Mouse (Mus musculus) forebrain, postnatal 0 days (tissue): ENCODE results near the gene Rufy4. TPM values are rescaled to one million over a fixed set of nuclear protein-coding genes. Genes with fewer than 3 reads are reported as not detected.

Experiments
- ATAC-seq: fragments of 200-750 bp; cut with Nextera tagmentation; 2 replicates; pipeline ENCODE4 v1.8.0; 2017; ENCODE audit warnings: mild to moderate bottlenecking, moderate library complexity
- DNase-seq: peaks from one replicate; pipeline ENCODE4 v3.0.0-alpha.2; 2015
- H3K27ac ChIP-seq: fragments of 300-500 bp; sonication (generic); 2 replicates; pipeline ENCODE4 v1.5.1; 2014; ENCODE audit warnings: low read depth, mild to moderate bottlenecking, antibody characterized with exemption, low read length, moderate library complexity, mixed read lengths
- H3K27me3 ChIP-seq: fragments of 300-500 bp; sonication (generic); 2 replicates; pipeline ENCODE4 v1.6.1; 2014; ENCODE audit warnings: mild to moderate bottlenecking, low read length, mixed read lengths; ENCODE audit not compliant: insufficient read depth
- H3K36me3 ChIP-seq: fragments of 300-500 bp; sonication (generic); 2 replicates; pipeline ENCODE4 v1.6.1; 2014; ENCODE audit warnings: mild to moderate bottlenecking, moderate library complexity; ENCODE audit not compliant: insufficient read depth
- H3K4me1 ChIP-seq: fragments of 300-500 bp; sonication (generic); 2 replicates; pipeline ENCODE4 v1.6.1; 2014; ENCODE audit warnings: antibody characterized with exemption; ENCODE audit not compliant: insufficient read depth
- H3K4me2 ChIP-seq: fragments of 300-500 bp; sonication (generic); 2 replicates; pipeline ENCODE4 v1.6.1; 2014; ENCODE audit warnings: low read depth, mild to moderate bottlenecking, moderate library complexity
- H3K4me3 ChIP-seq: fragments of 300-500 bp; sonication (generic); 2 replicates; pipeline ENCODE4 v1.5.1; 2014; ENCODE audit warnings: low read depth, low read length, mixed read lengths
- H3K9ac ChIP-seq: fragments of 300-500 bp; sonication (generic); 2 replicates; pipeline ENCODE4 v1.6.1; 2014; ENCODE audit warnings: mild to moderate bottlenecking
- H3K9me3 ChIP-seq: fragments of 300-500 bp; sonication (generic); 2 replicates; pipeline ENCODE4 v1.6.1; 2016; ENCODE audit warnings: low read length
- CTCF ChIP-seq: sonication (generic); IDR thresholded peaks from 2 replicates; pipeline ENCODE4 v1.5.1; 2016; ENCODE audit warnings: antibody characterized with exemption, control low read depth, low read depth
- whole genome bisulfite sequencing: fragments of 180-500 bp; shearing (Covaris S2); extraction: QIAGEN DNeasy Blood & Tissue Kit; methylation state at CpG from one replicate; pipeline ENCODE4 v1.1.7; 2014; 5-methylcytosine and 5-hydroxymethylcytosine counted together
- polyA plus RNA-seq: library from polyadenylated mRNA; unstranded; fragments of >200 nt; fragmentation: Nextera tagmentation; extraction: Ambion mirVana; gene quantifications from 2 replicates; pipeline ENCODE4 v1.2.1, GENCODE M21; 2015
- total RNA-seq: library from RNA; depleted of rRNA; stranded (reverse); fragments of >200 nt; gene quantifications from 2 replicates; pipeline ENCODE4 v1.2.3, GENCODE M21; 2014

Gene Rufy4
- total and polyA plus RNA-seq, 2 experiments from 2014 or later = 0.13 TPM; not detected in 1

DNA sequence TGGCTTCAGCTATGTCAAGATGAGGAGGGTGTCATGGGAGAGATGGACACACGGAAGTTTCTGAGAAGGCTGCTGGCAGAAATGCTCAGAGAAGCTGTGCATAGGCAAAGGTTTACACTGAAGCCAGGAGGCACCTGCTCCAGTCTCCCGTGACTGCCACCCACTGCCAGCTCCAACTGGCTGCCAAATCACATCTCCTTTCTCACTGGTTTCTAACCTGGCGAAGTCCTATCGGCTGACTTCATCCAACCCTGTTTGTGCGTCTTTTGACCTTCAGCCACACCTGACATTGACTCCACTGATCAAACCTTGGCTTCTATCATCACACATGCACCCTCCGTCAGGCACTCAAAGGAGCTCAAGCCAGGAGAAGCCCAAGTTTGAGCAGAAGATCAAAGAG, 7.5 kb upstream of the Rufy4 start:
- DNase-seq = no peak
- ATAC-seq = no peak
- Histone ChIP-seq H3K4me2 (no peak overlapping the region), H3K27ac (no peak overlapping the region), H3K27me3 (no peaks in the 10 kb centered on the region), H3K9ac (no peak overlapping the region), H3K36me3 (no peaks in the 10 kb centered on the region), H3K4me3 (no peak overlapping the region), H3K4me1 (no peaks in the 10 kb centered on the region), H3K9me3 (no peaks in the 10 kb centered on the region)
- no peak for TF ChIP-seq CTCF
- WGBS = 84% methylated on average over 6 of the region's 6 CpGs

GRCm38 (mm10) chr1:74119115-74119514, 6.2 kb upstream of the Rufy4 start:
- Histone ChIP-seq H3K9ac (no peak overlapping the region), H3K36me3 (no peaks in the 10 kb centered on the region), H3K27me3 (peaks cover 5% of the 10 kb centered on the region; the same call in 1 of the 2 replicates), H3K9me3 (no peaks in the 10 kb centered on the region), H3K4me3 (no peak overlapping the region), H3K4me2 (no peak overlapping the region), H3K27ac (no peak overlapping the region), H3K4me1 (no peaks in the 10 kb centered on the region)
- DNase-seq (peak; percentile 51), ATAC-seq (peak; percentile 45)
- WGBS = 43% methylated on average over 1 of the region's 1 CpGs
- TF ChIP-seq CTCF = no peak

GRCm38 (mm10) chr1:74121138-74121537, 4.2 kb upstream of the Rufy4 start:
- Histone ChIP-seq H3K27ac (no peak overlapping the region), H3K4me1 (0 out of 2 replicates have a peak, but pooled peaks cover 6% of the 10 kb centered on the region), H3K9me3 (no peaks in the 10 kb centered on the region), H3K36me3 (no peaks in the 10 kb centered on the region), H3K27me3 (peaks cover 11% of the 10 kb centered on the region), H3K4me3 (no peak overlapping the region), H3K4me2 (no peak overlapping the region), H3K9ac (no peak overlapping the region)
- ATAC-seq = no peak
- WGBS = 75% methylated on average over 6 of the region's 7 CpGs
- DNase-seq = no peak
- no peak for TF ChIP-seq CTCF

- Histone ChIP-seq H3K4me2 (no peak overlapping the region), H3K36me3 (no peaks in the 10 kb centered on the region), H3K4me1 (0 out of 2 replicates have a peak, but pooled peaks cover 6% of the 10 kb centered on the region), H3K27me3 (peaks cover 11% of the 10 kb centered on the region), H3K4me3 (no peak overlapping the region), H3K9me3 (no peaks in the 10 kb centered on the region), H3K9ac (no peak overlapping the region), H3K27ac (no peak overlapping the region)
- TF ChIP-seq CTCF = no peak
- WGBS = 38% methylated on average over 9 of the region's 9 CpGs
- ATAC-seq = 0 out of 2 replicates have a peak, but pooled peaks have one; percentile 26
- DNase-seq = peak; percentile 47
Measured at GRCm38 (mm10) chr1:74121821-74122576, 3.3 kb upstream of the Rufy4 start.

DNA sequence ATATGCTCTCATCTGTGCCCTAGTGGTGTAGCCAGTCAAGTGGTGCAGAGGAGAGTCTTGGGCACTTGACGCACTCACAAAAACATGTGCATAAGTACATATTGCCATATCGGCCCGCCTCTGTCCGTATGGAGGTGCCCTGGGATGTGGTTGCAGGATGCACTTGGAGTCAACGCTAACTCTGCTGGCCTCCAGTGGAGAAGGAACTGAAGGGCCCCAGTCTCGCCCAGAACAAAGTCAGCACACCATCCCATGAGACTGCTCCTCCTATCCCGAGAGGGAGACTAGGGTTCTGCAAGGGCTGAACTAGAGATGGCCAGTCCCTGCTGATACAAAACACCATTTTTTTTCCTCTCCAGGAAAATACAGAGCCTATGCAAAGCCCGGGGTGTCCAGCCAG, 2.1 kb upstream of the Rufy4 start:
- WGBS = 69% methylated on average over 8 of the region's 8 CpGs
- H3K4me1 ChIP-seq = 0 out of 2 replicates have a peak, but pooled peaks cover 6% of the 10 kb centered on the region
- no peak overlapping the region for H3K4me2 ChIP-seq
- H3K27ac ChIP-seq = no peak overlapping the region
- no peak overlapping the region for H3K9ac ChIP-seq
- no peak overlapping the region for H3K4me3 ChIP-seq
- no peak for ATAC-seq
- no peak for DNase-seq
- no peak for TF ChIP-seq CTCF
- H3K27me3 ChIP-seq = peaks cover 11% of the 10 kb centered on the region
- H3K9me3 ChIP-seq = no peaks in the 10 kb centered on the region
- no peaks in the 10 kb centered on the region for H3K36me3 ChIP-seq

- peak; percentile 55; the same call in 1 of the 2 replicates for ATAC-seq
- H3K36me3 ChIP-seq = no peaks in the 10 kb centered on the region
- no peak for DNase-seq
- H3K4me3 ChIP-seq = peak within 1 kb of the TSS; percentile 43
- H3K9ac ChIP-seq = peak within 1 kb of the TSS; percentile 25
- whole genome bisulfite sequencing = 2% methylated on average over 75 of the region's 84 CpGs
- H3K4me2 ChIP-seq = peak within 1 kb of the TSS; percentile 78
- peaks cover 11% of the 10 kb centered on the region for H3K27me3 ChIP-seq
- H3K27ac ChIP-seq = no peak within 1 kb of the TSS
- H3K9me3 ChIP-seq = no peaks in the 10 kb centered on the region
- H3K4me1 ChIP-seq = 0 out of 2 replicates have a peak, but pooled peaks cover 6% of the 10 kb centered on the region
- TF ChIP-seq CTCF = no peak
Measured at GRCm38 (mm10) chr1:74124021-74124981, 1.0 kb upstream of the Rufy4 start, which contains the start of gene Tns1. Gene Tns1, minus strand, starts transcription at chr1:74124449.
